Mouse (Mus musculus) embryonic facial prominence, embryonic 14.5 days (tissue): Measurements from ENCODE around the gene Adat1. TPM values are rescaled to one million over a fixed set of nuclear protein-coding genes. Genes with fewer than 3 reads are reported as not detected.

Source experiments
- ATAC-seq: fragments of 200-750 bp; cut with Nextera tagmentation; 2 replicates; pipeline ENCODE4 v1.8.0; 2017; ENCODE audit warnings: low read depth, moderate number of reproducible peaks, moderate TSS enrichment
- DNase-seq: peaks from one replicate; pipeline ENCODE4 v3.0.0-alpha.2; 2015; ENCODE audit warnings: low spot score
- H3K27ac ChIP-seq: fragments of 300-500 bp; sonication (generic); replicated peaks from 2 replicates; pipeline ENCODE4 v1.5.1; 2014; ENCODE audit warnings: low read depth, mild to moderate bottlenecking, low read length, moderate library complexity
- H3K27me3 ChIP-seq: fragments of 300-500 bp; sonication (generic); replicated peaks from 2 replicates; pipeline ENCODE4 v1.6.1; 2014; ENCODE audit warnings: low read length; ENCODE audit not compliant: control insufficient read depth, insufficient read depth
- H3K36me3 ChIP-seq: fragments of 300-500 bp; sonication (generic); 2 replicates; pipeline ENCODE4 v1.6.1; 2014; ENCODE audit warnings: low read length, mixed read lengths; ENCODE audit not compliant: control insufficient read depth, insufficient read depth
- H3K4me1 ChIP-seq: fragments of 300-500 bp; sonication (generic); 2 replicates; pipeline ENCODE4 v1.6.1; 2014; ENCODE audit warnings: antibody characterized with exemption, low read length; ENCODE audit not compliant: control insufficient read depth, insufficient read depth
- H3K4me2 ChIP-seq: fragments of 300-500 bp; sonication (generic); 2 replicates; pipeline ENCODE4 v1.6.1; 2014; ENCODE audit warnings: low read depth, mild to moderate bottlenecking, low read length, moderate library complexity, mixed read lengths
- H3K4me3 ChIP-seq: fragments of 300-500 bp; sonication (generic); 2 replicates; pipeline ENCODE4 v1.5.1; 2014; ENCODE audit warnings: low read depth, mild to moderate bottlenecking, low read length
- H3K9ac ChIP-seq: fragments of 300-500 bp; sonication (generic); 2 replicates; pipeline ENCODE4 v1.6.1; 2014; ENCODE audit warnings: low read depth, mild to moderate bottlenecking, low read length, moderate library complexity, mixed read lengths
- H3K9me3 ChIP-seq: fragments of 300-500 bp; sonication (generic); 2 replicates; pipeline ENCODE4 v1.6.1; 2016; ENCODE audit warnings: low read length; ENCODE audit not compliant: control insufficient read depth
- WGBS: fragments of 180-500 bp; shearing (Covaris S2); extraction: QIAGEN DNeasy Blood & Tissue Kit; methylation state at CpG from one replicate; pipeline ENCODE4 v1.1.7; 2014; 5-methylcytosine and 5-hydroxymethylcytosine counted together
- polyA plus RNA-seq: library from polyadenylated mRNA; unstranded; fragments of >200 nt; fragmentation: Nextera tagmentation; extraction: Ambion mirVana; gene quantifications from 2 replicates; pipeline ENCODE4 v1.2.1, GENCODE M21; 2014

Adat1 gene
- polyA plus RNA-seq, 1 experiment from 2014 or later = 4.9 TPM

DNA sequence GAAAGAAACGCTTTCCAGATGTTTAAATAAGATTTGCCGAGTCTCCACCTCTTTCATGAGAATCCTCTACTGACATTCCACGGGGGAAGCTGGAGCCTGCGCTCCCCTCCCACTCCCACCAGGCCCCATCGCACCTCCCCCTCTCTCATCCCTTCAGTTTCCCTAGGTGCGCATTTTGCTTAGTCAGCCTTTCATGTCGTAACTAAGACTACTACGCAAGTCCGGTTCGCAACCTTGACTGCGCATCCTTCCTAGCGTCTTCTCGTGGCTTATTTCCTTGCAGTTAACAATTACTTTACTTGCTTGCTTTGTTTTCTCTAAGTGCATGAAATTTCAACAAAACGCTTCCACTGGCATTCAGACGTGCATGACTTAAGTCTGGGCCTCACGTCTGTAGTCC lies 60.4 kb downstream of the Adat1 start:
- 50% methylated on average over 16 of the region's 16 CpGs for WGBS
- ATAC-seq = no peak

GRCm38 (mm10) chr8:111929648-111930344 lies 62.3 kb downstream of the Adat1 start:
- no peaks in the 10 kb centered on the region for H3K36me3 ChIP-seq
- H3K9me3 ChIP-seq = no peaks in the 10 kb centered on the region
- H3K4me1 ChIP-seq = peaks cover 7% of the 10 kb centered on the region
- no peak overlapping the region for H3K9ac ChIP-seq
- H3K4me3 ChIP-seq = no peak overlapping the region
- no peak overlapping the region for H3K4me2 ChIP-seq
- no peaks in the 10 kb centered on the region for H3K27me3 ChIP-seq
- no peak overlapping the region for H3K27ac ChIP-seq
- ATAC-seq = no peak
- no peak for DNase-seq
- 73% methylated on average over 8 of the region's 8 CpGs for WGBS

More for the DNA sequence above, 60.4 kb downstream of the Adat1 start:
- H3K27me3 ChIP-seq = no peaks in the 10 kb centered on the region
- no peaks in the 10 kb centered on the region for H3K36me3 ChIP-seq
- H3K4me3 ChIP-seq = no peak overlapping the region
- 0 out of 2 replicates have a peak overlapping the region, but pooled peaks have one; percentile 6 for H3K4me2 ChIP-seq
- no peak overlapping the region for H3K27ac ChIP-seq
- no peaks in the 10 kb centered on the region for H3K9me3 ChIP-seq
- H3K4me1 ChIP-seq = peaks cover 7% of the 10 kb centered on the region
- H3K9ac ChIP-seq = no peak overlapping the region
- no peak for DNase-seq

GRCm38 (mm10) chr8:111924976-111925375 lies 67.1 kb downstream of the Adat1 start:
- no peaks in the 10 kb centered on the region for H3K27me3 ChIP-seq
- no peak overlapping the region for H3K27ac ChIP-seq
- DNase-seq (no peak), ATAC-seq (no peak)
- no peaks in the 10 kb centered on the region for H3K9me3 ChIP-seq
- no peak overlapping the region for H3K9ac ChIP-seq
- H3K4me2 ChIP-seq = no peak overlapping the region
- no peaks in the 10 kb centered on the region for H3K4me1 ChIP-seq
- no peaks in the 10 kb centered on the region for H3K36me3 ChIP-seq
- WGBS = 82% methylated on average over 7 of the region's 7 CpGs
- no peak overlapping the region for H3K4me3 ChIP-seq

GRCm38 (mm10) chr8:111923383-111923804 lies 68.7 kb downstream of the Adat1 start:
- ATAC-seq = 0 out of 2 replicates have a peak, but pooled peaks have one; percentile 41
- no peaks in the 10 kb centered on the region for H3K4me1 ChIP-seq
- peak; percentile 58 for DNase-seq
- H3K4me2 ChIP-seq = no peak overlapping the region
- no peak overlapping the region for H3K9ac ChIP-seq
- H3K36me3 ChIP-seq = no peaks in the 10 kb centered on the region
- no peak overlapping the region for H3K27ac ChIP-seq
- no peak overlapping the region for H3K4me3 ChIP-seq
- WGBS = 27% methylated on average over 10 of the region's 10 CpGs
- no peaks in the 10 kb centered on the region for H3K27me3 ChIP-seq
- H3K9me3 ChIP-seq = no peaks in the 10 kb centered on the region

- Histone ChIP-seq H3K4me3 (no peak overlapping the region), H3K27me3 (no peaks in the 10 kb centered on the region), H3K36me3 (peaks cover 7% of the 10 kb centered on the region; the same call in 1 of the 2 replicates), H3K4me2 (no peak overlapping the region), H3K9me3 (no peaks in the 10 kb centered on the region), H3K4me1 (no peaks in the 10 kb centered on the region), H3K9ac (no peak overlapping the region), H3K27ac (no peak overlapping the region)
- 81% methylated on average over 4 of the region's 4 CpGs for WGBS
- no peak for ATAC-seq
- no peak for DNase-seq
These were observed 71.1 kb downstream of the Adat1 start for GRCm38 (mm10) chr8:111920971-111921370.

DNA sequence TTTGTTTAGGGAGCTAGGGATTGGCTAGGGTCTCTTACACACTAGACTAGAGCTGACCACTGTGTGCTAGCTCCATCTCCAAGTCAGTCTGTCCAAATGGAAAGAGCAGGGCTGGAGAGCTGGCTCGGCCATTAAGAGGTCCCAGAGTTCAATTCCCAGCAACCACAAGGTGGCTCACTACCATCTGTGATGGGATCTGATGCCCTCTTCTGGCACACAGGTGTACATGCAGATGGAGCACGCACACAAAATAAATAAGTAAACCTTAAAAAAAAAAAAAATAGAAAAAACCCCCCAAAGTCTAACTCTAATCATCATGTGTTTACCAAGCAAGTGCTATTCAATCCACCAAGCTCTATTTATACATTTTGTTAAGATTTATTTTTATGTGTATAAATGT lies 72.4 kb downstream of the Adat1 start:
- DNase-seq (no peak), ATAC-seq (no peak)
- Histone ChIP-seq H3K27me3 (no peaks in the 10 kb centered on the region), H3K9me3 (no peaks in the 10 kb centered on the region), H3K27ac (no peak overlapping the region), H3K36me3 (peaks cover 7% of the 10 kb centered on the region; the same call in 1 of the 2 replicates), H3K4me3 (no peak overlapping the region), H3K9ac (no peak overlapping the region), H3K4me2 (no peak overlapping the region), H3K4me1 (no peaks in the 10 kb centered on the region)
- 82% methylated on average over 2 of the region's 2 CpGs for WGBS

Other genes with a start within 250 kb of the Adat1 start
- gene Bcar1, start 248.5 kb downstream of the Adat1 start, polyA plus RNA-seq = 34.9 and 35.3 TPM in 2 replicates
- gene Cfdp1, start 138.0 kb downstream of the Adat1 start, polyA plus RNA-seq = 202 and 203 TPM in 2 replicates
- gene Tmem170, start 115.6 kb downstream of the Adat1 start, polyA plus RNA-seq = 3.6 and 4.1 TPM in 2 replicates
- 4.7 and 5.4 TPM in 2 replicates for gene Chst5, start 81.9 kb downstream of the Adat1 start, polyA plus RNA-seq
- gene Tmem231, start 58.4 kb downstream of the Adat1 start, polyA plus RNA-seq = 14.9 and 15.8 TPM in 2 replicates
- gene Gabarapl2, start 51.6 kb downstream of the Adat1 start, polyA plus RNA-seq = 168 and 182 TPM in 2 replicates
- 192 and 207 TPM in 2 replicates for gene Kars, start 19.0 kb upstream of the Adat1 start, polyA plus RNA-seq
- 16.4 TPM in 2 replicates for gene Terf2ip, start 19.1 kb upstream of the Adat1 start, polyA plus RNA-seq
- gene Gm6793, start 22.7 kb upstream of the Adat1 start, polyA plus RNA-seq = 0.54 and 0.57 TPM in 2 replicates